Mouse (Mus musculus): ENCODE results near the gene Phrf1. TPM values are rescaled to one million over a fixed set of nuclear protein-coding genes. Genes with fewer than 3 reads are reported as not detected.

Gene Phrf1
- polyA plus RNA-seq, 1 experiment = 44.5 TPM

DNA sequence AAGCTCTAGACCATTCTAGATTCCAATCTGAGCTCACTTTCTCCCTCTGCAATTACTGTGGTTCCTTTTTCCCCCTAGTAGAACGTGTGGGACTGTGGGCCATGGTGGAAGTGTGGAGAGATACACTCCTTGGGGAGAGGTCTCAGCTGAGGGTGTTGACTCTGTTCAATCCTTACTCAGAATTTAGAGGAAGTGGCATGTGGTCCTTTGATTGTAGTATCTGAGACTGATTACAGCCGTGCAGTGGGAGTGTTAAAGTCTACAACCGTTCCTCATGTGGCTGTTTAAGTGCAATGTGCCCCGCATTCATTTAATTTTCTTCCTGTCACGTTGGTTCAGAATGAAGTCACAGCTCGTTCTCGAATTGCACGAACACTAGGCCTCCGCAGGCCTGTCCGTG lies 27.6 kb downstream of the Phrf1 start:
- Histone ChIP-seq H3K79me2 (ENCODE audit: control insufficient read depth, insufficient read depth) (no peaks in the 10 kb centered on the region), H3ac (ENCODE audit: control insufficient read depth, insufficient read length) (no peak overlapping the region), H3K4me2 (ENCODE audit: low read depth) (no peak overlapping the region), H3K36me3 (ENCODE audit: control insufficient read depth, insufficient read depth) (peaks cover 52% of the 10 kb centered on the region), H3K27me3 (ENCODE audit: control insufficient read depth, insufficient read depth, insufficient read length) (no peaks in the 10 kb centered on the region), H3K4me3 (no peak overlapping the region)
- TF ChIP-seq POLR2AphosphoS2 (IDR thresholded peaks at IDR 0.05; ENCODE audit: insufficient read length, low read depth) = no peak
- no peak for TF ChIP-seq REST (IDR thresholded peaks at IDR 0.05; ENCODE audit: insufficient read depth, insufficient read length)

DNA sequence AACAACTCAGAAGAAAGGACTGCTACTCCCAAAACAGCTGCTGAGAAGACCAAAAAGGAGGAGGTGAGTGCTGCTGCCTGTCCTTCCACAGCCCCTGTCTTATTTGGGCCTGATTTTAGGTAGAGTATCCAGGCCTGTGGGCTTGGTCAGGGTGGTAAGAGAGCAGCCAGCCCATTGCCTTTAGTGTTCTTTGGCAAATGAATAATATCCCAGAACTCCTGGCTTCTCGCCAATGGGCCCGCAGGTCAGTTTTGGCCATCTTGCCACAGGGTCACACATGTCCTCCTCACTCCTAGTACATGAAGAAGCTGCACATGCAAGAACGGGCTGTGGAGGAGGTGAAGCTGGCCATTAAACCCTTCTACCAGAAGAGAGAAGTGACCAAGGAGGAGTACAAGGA lies 32.9 kb downstream of the Phrf1 start:
- Histone ChIP-seq H3K79me2 (ENCODE audit: control insufficient read depth, insufficient read depth) (no peaks in the 10 kb centered on the region), H3K27me3 (ENCODE audit: control insufficient read depth, insufficient read depth, insufficient read length) (no peaks in the 10 kb centered on the region), H3ac (ENCODE audit: control insufficient read depth, insufficient read length) (no peak overlapping the region), H3K4me2 (ENCODE audit: low read depth) (no peak overlapping the region), H3K36me3 (ENCODE audit: control insufficient read depth, insufficient read depth) (peaks cover 40% of the 10 kb centered on the region), H3K4me3 (no peak overlapping the region)
- TF ChIP-seq E2F4 (IDR thresholded peaks at IDR 0.05; ENCODE audit: insufficient read depth) = no peak
- TF ChIP-seq MAX (IDR thresholded peaks at IDR 0.05; ENCODE audit: low read depth) = no peak
- no peak for TF ChIP-seq CEBPB (IDR thresholded peaks at IDR 0.05; ENCODE audit: insufficient read depth, poor library complexity, severe bottlenecking)
- TF ChIP-seq USF1 (IDR thresholded peaks at IDR 0.05; ENCODE audit: low read depth) = no peak

DNA sequence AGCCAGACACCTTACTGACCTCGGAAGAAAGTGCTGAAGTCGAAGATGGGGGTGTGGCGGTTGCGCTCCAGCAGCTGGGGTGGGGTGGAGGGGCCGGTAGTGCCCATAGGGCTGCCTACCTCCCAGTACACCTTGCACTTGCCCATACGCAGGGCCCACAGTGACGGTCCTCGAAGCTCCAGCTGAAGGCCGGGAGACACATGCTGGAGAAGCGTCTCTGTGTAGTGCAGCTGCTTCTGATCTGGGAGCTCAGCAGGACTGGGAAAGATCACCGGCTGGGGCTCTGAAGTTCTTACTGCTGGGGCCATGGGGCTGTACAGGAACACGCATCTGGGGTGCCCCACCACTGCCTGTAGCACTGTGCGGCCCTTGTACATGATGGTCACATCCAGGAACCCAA lies 35.1 kb downstream of the Phrf1 start:
- H3K27me3 ChIP-seq (ENCODE audit: control insufficient read depth, insufficient read depth, insufficient read length) = no peaks in the 10 kb centered on the region

DNA sequence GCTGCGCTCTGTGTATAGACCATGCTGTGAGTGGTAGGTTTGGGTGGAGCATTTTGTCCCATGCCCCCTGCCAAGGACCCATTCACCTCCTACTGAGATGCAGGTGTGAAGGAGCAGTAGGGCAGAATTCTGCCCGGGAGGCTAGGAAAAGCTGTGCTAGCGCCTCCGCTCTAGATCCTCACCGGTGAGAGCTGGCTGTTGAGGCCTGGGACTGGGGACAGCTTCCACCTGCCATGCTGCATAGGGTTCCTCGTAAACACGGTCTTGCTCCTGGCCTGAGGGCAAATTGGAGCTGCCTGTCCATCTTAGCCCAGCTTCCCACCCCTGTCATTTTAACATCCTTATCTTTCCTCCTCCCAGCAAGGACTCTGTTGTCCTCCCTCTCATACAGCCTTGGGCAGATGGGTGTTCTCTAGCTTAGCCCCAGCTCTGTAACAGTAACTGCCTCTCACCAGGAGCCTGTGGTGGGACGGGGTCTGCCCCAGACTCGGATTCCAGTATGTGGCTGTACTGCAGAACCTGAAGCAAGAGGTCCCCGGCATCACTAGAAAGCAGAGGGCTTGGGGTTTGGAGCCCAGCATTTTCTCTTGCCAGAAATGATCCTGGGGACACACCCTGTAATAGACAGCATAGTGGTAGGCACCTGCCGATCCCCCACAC lies 35.6 kb downstream of the Phrf1 start:
- Histone ChIP-seq H3K4me2 (ENCODE audit: low read depth) (no peak overlapping the region), H3K4me3 (no peak overlapping the region), H3K79me2 (ENCODE audit: control insufficient read depth, insufficient read depth) (no peaks in the 10 kb centered on the region), H3K27me3 (ENCODE audit: control insufficient read depth, insufficient read depth, insufficient read length) (no peaks in the 10 kb centered on the region), H3K36me3 (ENCODE audit: control insufficient read depth, insufficient read depth) (peaks cover 16% of the 10 kb centered on the region), H3ac (ENCODE audit: control insufficient read depth, insufficient read length) (no peak overlapping the region)
- TF ChIP-seq MYOG (IDR thresholded peaks at IDR 0.05; ENCODE audit: control insufficient read depth in 1 of 3, insufficient read depth in 1 of 3, insufficient read length in 2 of 3, low read depth in 2 of 3) = no peak
- no peak for TF ChIP-seq TCF12 (IDR thresholded peaks at IDR 0.05; ENCODE audit: insufficient read depth, poor library complexity, severe bottlenecking)
- TF ChIP-seq MYOD1 (IDR thresholded peaks at IDR 0.05; ENCODE audit: control insufficient read depth in 1 of 3, insufficient read length in 2 of 3, low read depth in 2 of 3) = no peak
- no peak for TF ChIP-seq CEBPB (IDR thresholded peaks at IDR 0.05; ENCODE audit: insufficient read depth, poor library complexity, severe bottlenecking)
- TF ChIP-seq USF1 (IDR thresholded peaks at IDR 0.05; ENCODE audit: low read depth) = no peak
- TF ChIP-seq REST (IDR thresholded peaks at IDR 0.05; ENCODE audit: insufficient read depth, insufficient read length) = no peak
- no peak for TF ChIP-seq E2F4 (IDR thresholded peaks at IDR 0.05; ENCODE audit: insufficient read depth)
- TF ChIP-seq MAX (IDR thresholded peaks at IDR 0.05; ENCODE audit: low read depth) = no peak

More for the DNA sequence above, 35.1 kb downstream of the Phrf1 start:
- H3ac ChIP-seq (ENCODE audit: control insufficient read depth, insufficient read length) = no peak overlapping the region
- TF ChIP-seq USF1 (IDR thresholded peaks at IDR 0.05; ENCODE audit: low read depth) (no peak), REST (IDR thresholded peaks at IDR 0.05; ENCODE audit: insufficient read depth, insufficient read length) (no peak), MYOD1 (IDR thresholded peaks at IDR 0.05; ENCODE audit: control insufficient read depth in 1 of 3, insufficient read length in 2 of 3, low read depth in 2 of 3) (no peak), E2F4 (IDR thresholded peaks at IDR 0.05; ENCODE audit: insufficient read depth) (no peak), TCF3 (IDR thresholded peaks at IDR 0.05; ENCODE audit: insufficient read length, low read depth) (no peak), SRF (IDR thresholded peaks at IDR 0.05; ENCODE audit: control insufficient read depth, insufficient read length, low read depth) (no peak), CEBPB (IDR thresholded peaks at IDR 0.05; ENCODE audit: insufficient read depth, poor library complexity, severe bottlenecking) (no peak), MAX (IDR thresholded peaks at IDR 0.05; ENCODE audit: low read depth) (no peak), TCF12 (IDR thresholded peaks at IDR 0.05; ENCODE audit: insufficient read depth, poor library complexity, severe bottlenecking) (no peak), MYOG (IDR thresholded peaks at IDR 0.05; ENCODE audit: control insufficient read depth in 1 of 3, insufficient read depth in 1 of 3, insufficient read length in 2 of 3, low read depth in 2 of 3) (no peak), POLR2A (IDR thresholded peaks at IDR 0.05; ENCODE audit: insufficient read length, low read depth) (no peak), POLR2AphosphoS2 (IDR thresholded peaks at IDR 0.05; ENCODE audit: insufficient read length, low read depth) (no peak)
- no peaks in the 10 kb centered on the region for H3K79me2 ChIP-seq (ENCODE audit: control insufficient read depth, insufficient read depth)
- H3K4me3 ChIP-seq = no peak overlapping the region
- H3K36me3 ChIP-seq (ENCODE audit: control insufficient read depth, insufficient read depth) = peaks cover 20% of the 10 kb centered on the region
- H3K4me2 ChIP-seq (ENCODE audit: low read depth) = no peak overlapping the region

DNA sequence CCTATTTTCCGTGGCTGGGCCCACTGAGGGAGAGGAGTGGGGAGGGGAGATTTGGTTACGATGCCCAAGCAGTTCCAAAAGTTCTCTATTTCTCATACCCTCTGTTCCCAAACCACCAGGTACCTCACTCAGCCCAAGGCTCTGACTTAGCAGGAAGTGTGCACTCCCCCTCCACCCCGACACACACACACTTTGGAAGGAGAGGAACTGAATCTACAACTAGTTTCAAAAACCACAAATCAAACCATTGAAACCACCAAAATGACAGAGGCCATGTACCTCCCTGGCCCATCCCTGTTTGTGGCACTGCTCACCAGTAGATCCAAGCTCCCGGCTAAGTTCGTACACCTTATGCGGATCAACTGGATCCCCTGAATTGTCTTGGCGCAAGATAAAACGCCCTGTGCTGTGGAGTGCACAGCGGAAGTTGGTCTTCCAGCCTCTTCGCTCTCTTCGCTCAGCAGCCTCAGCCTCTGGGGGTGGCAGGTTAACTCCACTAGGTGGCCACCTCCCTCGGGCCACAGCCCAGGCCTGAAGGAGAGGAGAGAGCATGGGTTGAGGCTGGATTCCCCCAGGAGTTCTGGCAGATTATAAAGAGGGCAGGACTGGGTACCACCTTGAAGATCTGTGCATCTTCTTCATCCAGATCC lies 36.3 kb downstream of the Phrf1 start:
- Histone ChIP-seq H3K36me3 (ENCODE audit: control insufficient read depth, insufficient read depth) (peaks cover 14% of the 10 kb centered on the region), H3K27me3 (ENCODE audit: control insufficient read depth, insufficient read depth, insufficient read length) (no peaks in the 10 kb centered on the region), H3ac (ENCODE audit: control insufficient read depth, insufficient read length) (no peak overlapping the region), H3K4me2 (ENCODE audit: low read depth) (no peak overlapping the region), H3K4me3 (peak overlapping the region; percentile 40), H3K79me2 (ENCODE audit: control insufficient read depth, insufficient read depth) (no peaks in the 10 kb centered on the region)
- TF ChIP-seq TCF12 (IDR thresholded peaks at IDR 0.05; ENCODE audit: insufficient read depth, poor library complexity, severe bottlenecking) (no peak), POLR2AphosphoS2 (IDR thresholded peaks at IDR 0.05; ENCODE audit: insufficient read length, low read depth) (peak; percentile 8), USF1 (IDR thresholded peaks at IDR 0.05; ENCODE audit: low read depth) (no peak)

Data from myocyte (in vitro differentiated cells).